Mouse (Mus musculus) adrenal gland, adult 18-20 months (tissue): ENCODE measurements around the gene Gm8127. TPM values are rescaled to one million over a fixed set of nuclear protein-coding genes. Genes with fewer than 3 reads are reported as not detected.
"Not testable (repeated sequence)": the region's sequence is repeated elsewhere in the genome, so short reads cannot be mapped to it uniquely, and the experiment has no call there.

Source experiments
- DNase-seq, 2 experiments: peaks; one replicate each; pipeline ENCODE4 v3.0.0; 2021 to 2022; ENCODE audit warnings: low spot score in 2 of 2
- long read RNA-seq, 2 experiments: library from polyadenylated mRNA; stranded (forward); transcript quantifications; one replicate each; pipeline ENCODE4 v2.0.0; 2021
- total RNA-seq, 2 experiments: library from RNA; stranded (reverse); gene quantifications; 1 replicate in 1 of 2; 2 replicates in 1 of 2; pipeline ENCODE4 v1.2.3; 2021

Gm8127 gene
- not detected for total RNA-seq
- long read RNA-seq, experiment 1, result 0 reads
- long read RNA-seq, experiment 2, result 0 reads

DNA sequence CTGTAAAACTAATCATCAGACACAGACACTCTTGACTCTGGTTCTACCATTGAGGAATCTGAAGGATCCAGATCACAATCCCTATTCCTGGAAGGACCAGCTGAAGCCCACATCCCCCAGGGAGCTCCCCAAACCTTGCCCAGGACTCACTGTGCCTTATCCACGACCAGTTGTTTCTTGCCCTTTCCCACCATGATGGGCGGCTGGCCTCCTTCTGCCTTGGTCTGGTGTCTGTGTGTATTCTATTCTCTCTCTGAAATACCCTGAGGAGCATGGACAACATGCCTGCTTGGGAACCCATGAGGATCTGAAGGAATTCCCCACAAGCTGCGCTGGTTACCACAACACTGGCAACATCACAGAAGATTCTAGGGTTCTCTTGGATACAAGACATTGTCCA lies at the start of gene Gm8127:
Gm8127 (minus strand) TSS at position 330 of the 400 bp plus-strand sequence.
- not testable (repeated sequence) for DNase-seq

DNA sequence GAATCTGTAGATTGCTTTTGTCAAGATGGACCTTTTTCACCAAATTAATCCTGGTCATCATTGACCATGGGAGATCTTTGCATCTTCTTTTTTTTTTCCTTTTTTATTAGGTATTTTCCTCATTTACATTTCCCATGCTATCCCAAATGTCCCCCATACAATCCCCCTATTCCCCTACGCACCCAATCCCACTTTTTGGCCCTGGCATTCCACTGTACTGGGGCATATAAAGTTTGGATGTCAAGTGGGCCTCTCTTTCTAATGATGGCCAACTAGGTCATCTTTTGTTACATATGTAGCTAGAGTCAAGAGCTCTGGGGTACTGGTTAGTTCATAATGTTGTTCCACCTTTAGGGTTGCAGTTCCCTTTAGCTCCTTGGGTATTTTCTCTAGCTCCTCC lies 44.0 kb upstream of the Gm8127 start:
- DNase-seq, result not testable (repeated sequence)

DNA sequence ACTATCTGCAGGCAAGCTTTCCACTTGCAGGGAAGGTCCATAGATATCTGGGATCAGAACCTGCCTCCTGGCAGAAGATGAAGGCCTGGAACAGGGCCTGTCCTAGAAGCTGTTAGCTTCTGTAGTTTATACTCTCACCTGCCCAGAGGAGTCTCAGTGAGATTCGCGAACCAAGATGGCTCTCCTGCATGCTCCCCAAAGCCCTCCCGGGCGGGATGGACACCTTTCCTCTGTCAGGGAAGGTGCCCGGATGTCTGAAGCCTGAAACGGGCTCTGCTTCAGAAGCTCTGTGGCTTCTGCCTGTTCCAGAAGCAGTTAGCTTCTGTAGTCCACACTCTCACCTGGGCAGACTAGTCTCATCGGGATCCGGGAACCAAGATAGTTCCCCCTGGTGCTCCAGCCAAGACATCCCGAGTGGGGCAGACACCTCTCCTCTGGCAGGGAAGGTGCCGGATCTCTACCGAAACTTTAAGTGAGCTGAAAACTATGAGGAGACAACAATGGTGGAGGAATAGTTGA lies 37.8 kb upstream of the Gm8127 start:
- not testable (repeated sequence) for DNase-seq

DNA sequence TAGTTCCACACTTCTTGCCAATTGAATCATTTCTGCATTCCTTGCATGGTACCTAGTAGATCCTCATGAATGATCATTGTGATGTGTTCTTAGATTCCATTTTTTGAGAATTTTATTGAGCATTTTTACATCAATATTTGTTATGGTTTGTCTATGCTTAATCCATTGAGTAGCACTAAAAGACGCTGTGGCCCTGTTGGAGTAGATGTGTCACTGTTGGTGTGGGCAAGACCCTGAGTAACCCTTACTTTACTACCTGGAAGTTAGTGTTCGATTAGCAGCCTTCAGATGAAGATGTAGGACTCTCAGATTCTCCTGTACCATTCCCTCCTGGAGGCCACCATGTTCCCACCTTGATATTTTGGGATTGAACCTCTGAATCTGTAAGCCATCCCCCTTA lies 35.0 kb upstream of the Gm8127 start:
- DNase-seq, result not testable (repeated sequence)

DNA sequence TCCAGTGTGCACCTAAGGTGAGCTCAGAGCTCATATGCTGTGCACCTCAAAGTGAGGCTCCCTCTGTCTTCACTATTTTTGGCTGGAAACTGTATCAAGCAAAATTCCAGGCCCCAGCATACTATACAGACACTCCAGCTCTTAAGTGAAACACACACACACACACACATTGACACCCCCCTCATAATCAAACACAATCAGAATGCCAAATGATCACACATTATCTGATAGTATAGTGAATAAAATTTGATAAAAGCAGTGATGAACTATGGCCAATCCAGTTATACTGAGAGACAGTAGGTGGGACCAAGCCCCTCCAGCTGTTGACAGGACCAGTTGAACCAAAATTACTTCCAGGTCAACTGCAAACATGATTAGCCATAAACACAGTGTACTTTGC lies 25.9 kb upstream of the Gm8127 start:
- DNase-seq, result not testable (repeated sequence)

DNA sequence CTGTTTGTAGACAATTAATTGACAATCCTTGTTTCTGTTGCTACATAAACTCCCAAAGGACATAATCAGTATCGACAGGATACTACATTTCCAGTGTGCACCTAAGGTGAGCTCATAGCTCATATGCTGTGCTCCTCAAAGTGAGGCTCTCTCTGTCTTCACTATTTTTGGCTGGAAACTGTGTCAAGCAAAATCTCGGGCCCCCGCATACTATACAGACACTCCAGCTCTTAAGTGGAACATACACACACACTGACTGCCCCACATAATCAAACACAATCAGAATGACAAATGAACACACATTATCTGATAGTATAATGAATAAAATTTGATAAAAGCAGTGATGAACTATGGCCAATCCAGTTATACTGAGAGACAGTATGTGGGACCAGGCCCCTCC lies 15.0 kb downstream of the Gm8127 start:
- not testable (repeated sequence) for DNase-seq

DNA sequence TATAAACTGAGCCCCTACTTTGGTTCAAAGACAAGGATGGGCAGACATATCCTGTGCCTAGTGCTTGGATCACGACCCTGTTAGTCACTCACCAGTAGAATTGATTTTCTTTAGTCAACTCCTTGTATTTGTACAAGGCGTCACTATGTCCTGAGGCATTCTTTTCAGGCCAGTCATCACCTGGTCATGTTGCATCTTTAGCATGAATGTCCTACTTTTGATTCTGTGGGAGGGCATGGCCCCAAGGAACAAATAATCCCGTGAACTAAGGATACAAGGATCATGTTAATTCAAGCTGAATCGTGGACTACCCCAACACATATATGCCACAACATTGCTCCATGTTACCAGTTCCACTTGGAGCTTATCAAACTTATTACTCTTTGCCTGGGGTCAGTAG lies 15.5 kb downstream of the Gm8127 start:
- DNase-seq, result not testable (repeated sequence)

DNA sequence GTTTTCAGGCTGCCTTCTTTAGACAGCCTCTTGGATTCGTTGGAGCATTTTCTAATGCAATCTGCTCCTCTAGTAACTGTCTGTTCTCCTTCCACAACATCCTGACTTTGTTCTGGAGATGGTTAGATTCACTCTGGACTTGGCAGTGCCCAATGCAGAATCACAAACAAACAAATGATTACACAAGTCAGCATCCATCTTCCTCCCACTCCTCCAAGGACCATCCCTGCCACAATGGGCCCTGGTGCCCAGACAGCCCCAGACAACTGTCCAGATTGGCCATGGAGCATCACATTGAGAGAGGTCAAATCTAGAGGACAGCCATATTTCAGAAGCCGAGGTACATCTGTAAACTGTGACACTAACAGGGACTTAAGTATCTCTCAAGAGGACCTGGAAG lies 16.2 kb downstream of the Gm8127 start:
- not testable (repeated sequence) for DNase-seq

DNA sequence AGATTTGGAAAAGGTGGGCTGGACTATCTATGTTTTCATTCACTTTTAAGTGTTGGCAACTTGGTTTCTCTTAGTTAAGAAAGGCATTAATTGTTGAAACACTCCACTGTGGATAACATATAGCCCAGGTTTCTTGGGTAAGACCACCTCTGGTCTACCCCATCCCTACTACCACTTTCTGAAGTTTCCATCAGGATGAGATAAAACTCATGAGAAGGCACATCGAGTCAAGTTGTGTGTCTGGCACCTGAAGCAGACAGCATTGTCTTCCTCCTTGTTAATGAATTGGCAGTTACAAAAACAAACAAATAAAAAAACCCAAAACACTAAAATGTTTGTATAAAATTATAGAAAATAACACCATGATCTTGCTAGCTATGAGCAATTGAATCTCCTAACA lies 17.9 kb downstream of the Gm8127 start:
- not testable (repeated sequence) for DNase-seq

DNA sequence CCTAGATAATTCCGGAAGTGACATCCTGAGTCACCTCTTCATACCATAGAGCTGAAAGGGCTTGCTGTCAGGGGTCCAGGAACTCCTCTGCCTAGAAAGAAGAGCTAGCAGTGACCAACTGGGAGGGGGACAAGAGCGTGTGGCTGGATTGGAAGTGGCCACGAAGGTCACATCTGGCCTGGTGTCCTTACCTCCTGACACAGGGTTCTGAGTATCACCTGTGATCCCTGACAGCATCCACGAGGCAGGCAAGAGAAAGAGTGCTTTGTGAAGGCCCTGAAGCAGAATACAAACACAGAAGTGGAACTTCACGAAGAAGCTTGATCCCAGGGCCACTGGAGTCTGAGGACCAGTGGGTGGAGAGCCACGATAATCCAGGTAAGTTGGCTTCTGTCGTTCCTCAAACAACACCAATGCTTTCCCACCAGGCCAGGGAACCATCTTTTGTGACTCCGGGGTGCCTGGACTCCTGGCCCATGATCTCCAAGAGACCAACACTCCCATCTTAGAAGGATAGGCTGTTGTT lies 18.6 kb downstream of the Gm8127 start, which contains the start of gene Gm9732:
Gm9732 (plus strand) TSS at position 51 of the 526 bp plus-strand sequence.
- DNase-seq, result peak in 1 of 2 experiments; percentile 39

DNA sequence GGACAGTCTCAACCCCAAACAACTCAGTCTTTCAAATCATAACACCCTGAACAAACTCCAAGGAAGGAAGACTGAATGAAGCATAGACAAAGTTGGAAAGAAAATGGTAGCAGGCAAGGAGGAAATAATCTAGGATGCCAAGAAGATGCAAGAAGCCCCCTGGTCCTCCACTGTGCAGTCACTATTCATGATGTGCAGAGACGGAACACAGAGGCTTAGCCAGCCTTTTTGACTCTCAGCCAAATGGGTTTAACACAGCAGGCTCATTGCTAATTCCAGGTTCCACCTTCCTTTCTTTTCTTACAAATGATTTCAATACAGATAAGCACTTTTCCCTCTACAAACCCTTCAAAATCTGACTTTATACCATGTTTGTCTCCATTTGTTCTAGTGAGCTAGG lies 20.5 kb downstream of the Gm8127 start:
- DNase-seq, result not testable (repeated sequence)

DNA sequence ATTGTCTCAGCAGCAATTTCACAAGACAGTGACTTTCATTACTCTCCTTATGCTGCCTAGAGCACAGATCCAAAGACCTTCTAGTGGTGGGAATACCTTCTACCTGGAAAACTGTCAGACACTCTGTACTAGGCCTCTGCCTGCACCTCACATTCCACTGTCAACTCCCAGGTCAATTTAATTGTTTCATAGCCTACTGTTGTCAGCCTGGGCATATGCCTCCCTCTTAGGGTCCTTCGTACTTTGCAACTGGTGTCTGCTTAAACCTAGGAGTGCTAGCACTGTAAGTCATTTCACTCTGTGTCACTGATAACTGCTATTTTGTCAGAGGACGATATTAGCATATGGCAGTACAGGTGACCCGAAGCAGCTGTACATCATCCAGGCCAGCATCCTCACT lies 24.4 kb downstream of the Gm8127 start:
- DNase-seq, result not testable (repeated sequence)

DNA sequence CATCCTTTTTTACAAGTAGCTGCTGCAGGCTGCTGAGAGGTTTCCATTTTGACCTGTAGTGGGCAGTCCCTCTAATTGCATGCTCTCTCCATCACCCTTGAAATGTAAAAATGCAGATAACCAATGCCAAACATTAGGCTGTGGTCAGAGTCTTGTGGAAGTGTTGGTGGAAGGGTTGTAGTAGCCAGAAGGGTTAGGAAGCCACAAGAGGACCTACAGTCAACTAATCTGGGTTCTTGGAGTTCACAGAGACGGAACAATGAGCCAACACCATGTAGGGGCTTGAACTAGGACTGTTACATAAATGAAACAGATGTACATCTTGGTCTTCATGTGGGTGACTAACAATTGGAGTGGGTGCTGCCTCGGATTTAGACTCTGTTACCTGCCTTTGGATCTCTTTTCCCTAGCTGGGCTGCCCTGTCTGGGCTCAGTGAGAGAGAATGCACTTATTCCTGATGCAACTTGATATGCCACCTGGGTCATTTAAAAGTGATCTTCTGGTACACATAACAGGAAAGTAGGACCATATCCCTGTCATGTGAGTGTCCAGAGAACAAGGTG lies 25.0 kb downstream of the Gm8127 start:
- DNase-seq, result not testable (repeated sequence)

DNA sequence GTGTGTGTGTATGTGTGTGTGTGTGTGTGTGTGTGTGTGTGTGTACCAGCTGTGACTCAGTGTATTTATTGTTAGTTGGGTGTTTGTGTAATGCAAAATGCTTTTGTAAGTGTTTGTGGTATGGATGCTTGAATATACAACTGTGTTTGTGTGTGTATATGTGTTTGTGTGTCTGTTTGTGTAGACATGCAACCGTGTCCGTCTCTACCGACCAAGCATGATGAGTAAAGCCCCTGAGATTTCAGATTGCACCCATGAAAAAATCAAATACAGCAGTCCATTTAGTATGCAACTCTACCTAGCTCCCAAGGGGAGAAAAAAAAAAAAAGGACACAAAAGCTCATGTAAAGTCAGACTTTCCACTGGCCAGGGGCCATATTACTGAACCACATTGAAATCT lies 30.2 kb downstream of the Gm8127 start:
- not testable (repeated sequence) for DNase-seq

DNA sequence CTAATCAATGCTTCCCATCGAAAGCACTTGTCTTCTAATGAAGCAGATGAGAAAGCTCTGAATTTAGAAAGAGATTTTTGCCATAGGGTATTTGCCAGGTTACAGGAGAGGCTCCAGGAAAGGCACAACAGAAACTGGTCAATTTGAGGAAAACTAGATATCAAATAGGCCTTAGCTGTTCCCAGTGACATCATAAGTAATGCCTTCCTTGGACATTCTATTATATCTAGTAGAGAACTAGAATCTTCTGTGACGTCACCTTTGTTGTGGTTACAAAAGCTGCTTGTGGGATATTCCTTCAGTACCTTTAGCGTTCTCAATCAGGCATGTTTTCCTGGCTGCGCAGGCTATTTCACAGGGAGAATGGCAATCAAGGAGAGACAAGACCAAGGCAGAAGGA lies 35.3 kb downstream of the Gm8127 start, which contains the start of gene Gm8126:
Gm8126 (plus strand) TSS at position 301 of the 400 bp plus-strand sequence.
- not testable (repeated sequence) for DNase-seq

DNA sequence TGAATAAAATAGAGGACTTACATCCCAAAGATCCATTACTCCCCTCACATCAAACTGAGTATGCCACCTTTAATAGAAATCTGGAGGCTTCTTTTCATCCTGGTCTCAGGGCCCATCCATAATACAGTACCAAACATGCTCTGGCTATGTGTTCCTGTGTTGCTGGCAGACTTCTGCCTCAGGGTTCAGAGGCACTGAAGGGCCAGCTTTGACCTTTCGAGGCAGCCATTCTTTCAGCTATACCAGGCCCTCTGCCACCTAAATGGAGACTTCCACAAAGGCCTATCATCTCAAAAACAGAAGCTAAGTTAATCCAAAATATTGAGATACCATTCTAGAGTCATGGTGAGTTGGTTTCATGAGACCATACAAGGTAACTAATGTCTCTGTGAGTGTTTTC lies 37.1 kb downstream of the Gm8127 start:
- not testable (repeated sequence) for DNase-seq

DNA sequence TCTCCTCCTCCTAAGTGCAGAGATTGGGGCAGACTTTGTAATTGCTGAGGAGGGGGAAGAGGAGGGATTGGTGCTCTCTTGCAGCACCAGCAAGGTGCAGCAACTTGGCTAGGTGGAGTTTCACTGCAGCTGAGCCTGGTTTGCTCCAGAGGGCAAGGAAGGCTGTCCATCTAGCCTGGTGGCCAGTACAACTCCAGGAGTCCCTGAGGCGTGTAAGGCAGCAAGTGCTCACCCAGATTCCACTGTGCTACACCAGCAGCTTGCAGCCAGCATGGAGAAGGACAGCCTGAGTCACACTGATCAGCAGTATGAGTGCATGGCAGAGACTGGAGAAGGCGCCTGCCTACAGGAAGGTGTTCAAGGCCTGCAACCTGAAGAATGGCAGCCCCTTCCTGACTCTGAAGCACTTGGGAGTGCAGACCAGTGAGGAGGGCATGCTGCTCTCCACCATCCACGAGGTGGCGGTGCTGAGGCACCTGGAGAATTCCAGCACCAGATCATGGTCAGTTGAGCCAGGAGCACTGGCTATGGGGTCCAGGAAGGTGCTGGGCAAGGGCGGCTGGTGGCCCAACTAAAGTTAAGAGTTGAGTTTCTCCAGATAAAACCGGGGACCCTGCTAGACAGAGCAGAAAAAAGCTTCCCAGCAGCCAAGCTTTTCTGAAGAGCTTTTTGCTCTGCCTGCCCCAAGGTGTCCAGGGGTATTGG lies 42.9 kb downstream of the Gm8127 start:
- DNase-seq, result not testable (repeated sequence)

DNA sequence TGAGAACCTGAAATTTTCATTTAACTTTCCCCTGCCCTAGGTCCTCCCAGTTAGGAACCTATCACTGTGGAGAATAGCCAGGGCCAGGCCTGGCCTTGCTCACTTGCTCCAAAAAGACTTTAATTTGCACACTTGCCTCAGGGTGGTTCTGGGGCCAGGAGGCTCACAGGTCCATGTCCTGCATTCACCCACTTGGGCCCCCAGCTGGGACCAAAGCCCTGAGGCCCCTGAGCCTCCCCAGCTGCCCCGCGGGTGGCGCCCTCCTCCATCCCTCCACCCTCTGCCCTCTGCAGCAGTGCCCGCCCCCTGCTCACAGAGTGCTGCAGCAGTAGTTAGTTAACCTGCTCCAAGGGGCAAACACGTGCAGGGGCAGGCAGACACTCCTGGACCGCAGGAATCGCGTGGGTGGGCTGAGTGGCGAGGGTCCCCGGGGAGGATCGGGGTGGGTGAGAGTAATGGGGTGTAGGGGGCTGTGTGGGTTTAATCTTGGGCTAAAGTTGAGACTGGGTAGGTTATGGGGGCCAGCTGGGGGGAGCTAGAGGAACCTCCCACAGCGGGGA lies 43.9 kb downstream of the Gm8127 start:
- DNase-seq, result peak in 1 of 2 experiments; percentile 18
